Mouse (Mus musculus) hindbrain, embryonic 16.5 days (tissue): ENCODE results near the gene Sft2d1. TPM values are rescaled to one million over a fixed set of nuclear protein-coding genes. Genes with fewer than 3 reads are reported as not detected.

Experiments used
- ATAC-seq: fragments of 200-750 bp; cut with Nextera tagmentation; 2 replicates; pipeline ENCODE4 v1.8.0; 2017; ENCODE audit warnings: moderate TSS enrichment, moderate library complexity
- H3K27ac ChIP-seq: fragments of 300-500 bp; sonication (generic); 2 replicates; pipeline ENCODE4 v1.5.1; 2014; ENCODE audit warnings: low read depth, mild to moderate bottlenecking, control low read depth, low read length, moderate library complexity
- H3K27me3 ChIP-seq: fragments of 300-500 bp; sonication (generic); replicated peaks from 2 replicates; pipeline ENCODE4 v1.6.1; 2014; ENCODE audit warnings: low read length; ENCODE audit not compliant: control insufficient read depth, insufficient read depth
- H3K36me3 ChIP-seq: fragments of 300-500 bp; sonication (generic); 2 replicates; pipeline ENCODE4 v1.6.1; 2014; ENCODE audit warnings: mild to moderate bottlenecking, low read length, moderate library complexity, mixed read lengths; ENCODE audit not compliant: control insufficient read depth, insufficient read depth
- H3K4me1 ChIP-seq: fragments of 300-500 bp; sonication (generic); 2 replicates; pipeline ENCODE4 v1.6.1; 2014; ENCODE audit warnings: low read depth, low read length; ENCODE audit not compliant: control insufficient read depth, insufficient read depth
- H3K4me2 ChIP-seq: fragments of 300-500 bp; sonication (generic); 2 replicates; pipeline ENCODE4 v1.6.1; 2014; ENCODE audit warnings: mild to moderate bottlenecking, low read length, control low read depth, moderate library complexity
- H3K4me3 ChIP-seq: fragments of 300-500 bp; sonication (generic); 2 replicates; pipeline ENCODE4 v1.5.1; 2014; ENCODE audit warnings: mild to moderate bottlenecking, low read length, control low read depth, moderate library complexity
- H3K9ac ChIP-seq: fragments of 300-500 bp; sonication (generic); 2 replicates; pipeline ENCODE4 v1.6.1; 2014; ENCODE audit warnings: low read depth, mild to moderate bottlenecking, control low read depth, low read length, moderate library complexity
- H3K9me3 ChIP-seq: fragments of 300-500 bp; sonication (generic); 2 replicates; pipeline ENCODE4 v1.6.1; 2014; ENCODE audit warnings: mild to moderate bottlenecking, low read length, moderate library complexity; ENCODE audit not compliant: control insufficient read depth
- WGBS: fragments of 180-500 bp; shearing (Covaris S2); extraction: QIAGEN DNeasy Blood & Tissue Kit; methylation state at CpG from one replicate; pipeline ENCODE4 v1.1.7; 2014; 5-methylcytosine and 5-hydroxymethylcytosine counted together
- polyA plus RNA-seq: library from polyadenylated mRNA; unstranded; fragments of >200 nt; fragmentation: Nextera tagmentation; extraction: Ambion mirVana; gene quantifications from 2 replicates; pipeline ENCODE4 v1.2.1, GENCODE M21; 2015

Sft2d1 gene
- polyA plus RNA-seq, 1 experiment from 2014 or later = 172 TPM

GRCm38 (mm10) chr17:8282821-8283525 is 27.9 kb upstream of the Sft2d1 start, which contains the start of gene Mpc1:
Mpc1 (plus strand) TSS chr17:8282904.
- peak within 1 kb of the TSS; percentile 83 for H3K4me3 ChIP-seq
- 2% methylated on average over 31 of the region's 35 CpGs for WGBS
- H3K9me3 ChIP-seq = no peaks in the 10 kb centered on the region
- peak within 1 kb of the TSS; percentile 84 for H3K4me2 ChIP-seq
- 0 out of 2 replicates have a peak, but pooled peaks cover 2% of the 10 kb centered on the region for H3K36me3 ChIP-seq
- H3K27me3 ChIP-seq = no peaks in the 10 kb centered on the region
- H3K4me1 ChIP-seq = peaks cover 11% of the 10 kb centered on the region
- H3K9ac ChIP-seq = peak within 1 kb of the TSS; percentile 89
- peak within 1 kb of the TSS; percentile 97 for H3K27ac ChIP-seq
- peak; percentile 79 for ATAC-seq

GRCm38 (mm10) chr17:8283526-8284253 is 27.2 kb upstream of the Sft2d1 start:
- H3K27me3 ChIP-seq = no peaks in the 10 kb centered on the region
- peaks cover 11% of the 10 kb centered on the region for H3K4me1 ChIP-seq
- H3K4me2 ChIP-seq = peak overlapping the region; percentile 84
- 0 out of 2 replicates have a peak, but pooled peaks cover 2% of the 10 kb centered on the region for H3K36me3 ChIP-seq
- H3K9me3 ChIP-seq = no peaks in the 10 kb centered on the region
- ATAC-seq = peak; percentile 98
- H3K27ac ChIP-seq = peak overlapping the region; percentile 97
- H3K4me3 ChIP-seq = peak overlapping the region; percentile 83
- WGBS = under 1% methylated on average over 73 of the region's 77 CpGs
- peak overlapping the region; percentile 89 for H3K9ac ChIP-seq

- WGBS = 1% methylated on average over 27 of the region's 32 CpGs
- H3K4me1 ChIP-seq = peaks cover 11% of the 10 kb centered on the region
- H3K27me3 ChIP-seq = no peaks in the 10 kb centered on the region
- H3K4me3 ChIP-seq = peak overlapping the region; percentile 83
- 0 out of 2 replicates have a peak, but pooled peaks cover 2% of the 10 kb centered on the region for H3K36me3 ChIP-seq
- H3K9ac ChIP-seq = peak overlapping the region; percentile 88
- no peak for ATAC-seq
- no peaks in the 10 kb centered on the region for H3K9me3 ChIP-seq
- peak overlapping the region; percentile 82 for H3K4me2 ChIP-seq
- peak overlapping the region; percentile 97 for H3K27ac ChIP-seq
Observed at GRCm38 (mm10) chr17:8284254-8284661, 26.6 kb upstream of the Sft2d1 start.

GRCm38 (mm10) chr17:8285056-8285455 is 25.8 kb upstream of the Sft2d1 start:
- H3K27ac ChIP-seq = no peak overlapping the region
- 34% methylated on average over 8 of the region's 8 CpGs for WGBS
- no peaks in the 10 kb centered on the region for H3K9me3 ChIP-seq
- no peak for ATAC-seq
- H3K36me3 ChIP-seq = 0 out of 2 replicates have a peak, but pooled peaks cover 2% of the 10 kb centered on the region
- H3K9ac ChIP-seq = no peak overlapping the region; the same call in 1 of the 2 replicates
- H3K4me2 ChIP-seq = peak overlapping the region; percentile 82
- peak overlapping the region; percentile 83 for H3K4me3 ChIP-seq
- H3K27me3 ChIP-seq = no peaks in the 10 kb centered on the region
- H3K4me1 ChIP-seq = peaks cover 11% of the 10 kb centered on the region

- H3K4me2 ChIP-seq = no peak overlapping the region
Observed at GRCm38 (mm10) chr17:8286987-8287386, 23.9 kb upstream of the Sft2d1 start.

GRCm38 (mm10) chr17:8289993-8290679 is 20.8 kb upstream of the Sft2d1 start:
- no peak for ATAC-seq
- WGBS = 96% methylated on average over 3 of the region's 3 CpGs
- H3K4me2 ChIP-seq = no peak overlapping the region
- H3K4me1 ChIP-seq = peaks cover 8% of the 10 kb centered on the region
- no peaks in the 10 kb centered on the region for H3K9me3 ChIP-seq
- no peaks in the 10 kb centered on the region for H3K27me3 ChIP-seq
- H3K36me3 ChIP-seq = peaks cover 6% of the 10 kb centered on the region; the same call in 1 of the 2 replicates
- H3K9ac ChIP-seq = no peak overlapping the region
- H3K27ac ChIP-seq = no peak overlapping the region
- H3K4me3 ChIP-seq = no peak overlapping the region

More at GRCm38 (mm10) chr17:8286987-8287386, 23.9 kb upstream of the Sft2d1 start:
- no peak overlapping the region for H3K27ac ChIP-seq
- 81% methylated on average over 4 of the region's 4 CpGs for WGBS
- H3K4me3 ChIP-seq = no peak overlapping the region
- no peaks in the 10 kb centered on the region for H3K9me3 ChIP-seq
- no peak overlapping the region for H3K9ac ChIP-seq
- H3K36me3 ChIP-seq = peaks cover 5% of the 10 kb centered on the region; the same call in 1 of the 2 replicates
- ATAC-seq = no peak
- no peaks in the 10 kb centered on the region for H3K27me3 ChIP-seq
- H3K4me1 ChIP-seq = peaks cover 11% of the 10 kb centered on the region

GRCm38 (mm10) chr17:8290736-8291135 is 20.2 kb upstream of the Sft2d1 start:
- no peak overlapping the region for H3K4me2 ChIP-seq
- H3K4me3 ChIP-seq = no peak overlapping the region

GRCm38 (mm10) chr17:8295825-8296224 is 15.1 kb upstream of the Sft2d1 start:
- no peaks in the 10 kb centered on the region for H3K4me1 ChIP-seq
- no peak overlapping the region for H3K9ac ChIP-seq
- no peak overlapping the region for H3K4me2 ChIP-seq
- ATAC-seq = no peak
- H3K36me3 ChIP-seq = peaks cover 2% of the 10 kb centered on the region
- H3K27ac ChIP-seq = no peak overlapping the region
- H3K27me3 ChIP-seq = no peaks in the 10 kb centered on the region
- H3K9me3 ChIP-seq = no peaks in the 10 kb centered on the region
- no peak overlapping the region for H3K4me3 ChIP-seq

More at GRCm38 (mm10) chr17:8290736-8291135, 20.2 kb upstream of the Sft2d1 start:
- no peak overlapping the region for H3K9ac ChIP-seq
- ATAC-seq = no peak
- peaks cover 8% of the 10 kb centered on the region; the same call in 1 of the 2 replicates for H3K36me3 ChIP-seq
- H3K9me3 ChIP-seq = no peaks in the 10 kb centered on the region
- H3K27ac ChIP-seq = no peak overlapping the region
- peaks cover 2% of the 10 kb centered on the region; the same call in 1 of the 2 replicates for H3K4me1 ChIP-seq
- no peaks in the 10 kb centered on the region for H3K27me3 ChIP-seq
